Mouse (Mus musculus): Measurements from ENCODE around the gene Snx20.

- TF ChIP-seq POLR2A (IDR thresholded peaks at IDR 0.05; ENCODE audit: borderline replicate concordance, insufficient read depth, low read length) (no peak), CTCF (IDR thresholded peaks at IDR 0.05; ENCODE audit: borderline replicate concordance, insufficient read depth, low read depth, low read length) (no peak)
Observed at GRCm38 (mm10) chr8:88668400-88669086, 32.6 kb upstream of the Snx20 start.
